Mouse (Mus musculus): ENCODE measurements around the gene Ikbke.
A peak's percentile ranks its signal among the peaks of the same experiment; 100 is the strongest.

The Ikbke gene

DNA sequence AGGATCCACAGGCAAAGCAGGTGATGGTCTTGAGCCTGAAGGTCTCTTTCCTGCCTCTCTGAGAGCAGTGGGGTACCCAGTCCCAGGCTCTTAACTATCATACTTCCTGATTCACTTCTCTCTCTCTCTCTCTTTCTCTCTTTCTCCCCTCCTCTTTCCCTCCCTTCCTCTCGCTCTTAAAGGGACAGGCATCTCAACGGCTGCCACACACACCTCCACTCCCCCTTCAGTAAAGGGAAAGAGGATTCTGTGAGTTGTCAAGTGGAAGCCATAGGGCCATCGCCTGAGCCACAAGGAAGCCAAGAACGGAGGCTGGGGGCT is at the start of gene Ikbke:
Gene Ikbke (minus strand): TSS at position 151 of the 321 bp plus-strand sequence.
- DNase-seq = peak; percentile 58

DNA sequence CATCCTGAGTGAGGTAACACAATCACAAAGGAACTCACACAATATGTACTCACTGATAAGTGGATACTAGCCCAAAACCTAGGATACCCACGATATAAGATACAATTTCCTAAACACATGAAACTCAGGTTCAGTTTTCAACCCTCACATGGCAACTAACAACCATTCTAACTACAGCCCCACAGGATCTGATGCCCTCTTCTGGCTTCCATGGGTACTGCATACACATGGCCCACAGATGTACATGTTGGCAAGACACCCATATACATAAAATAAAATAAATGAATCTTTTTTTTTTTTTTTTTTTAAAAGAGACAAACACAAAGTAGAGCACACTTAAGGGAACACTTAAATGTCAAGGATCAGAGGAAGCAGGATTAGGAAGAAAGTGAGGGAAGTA is 49.7 kb upstream of the Ikbke start:
- peak; percentile 64 for DNase-seq

DNA sequence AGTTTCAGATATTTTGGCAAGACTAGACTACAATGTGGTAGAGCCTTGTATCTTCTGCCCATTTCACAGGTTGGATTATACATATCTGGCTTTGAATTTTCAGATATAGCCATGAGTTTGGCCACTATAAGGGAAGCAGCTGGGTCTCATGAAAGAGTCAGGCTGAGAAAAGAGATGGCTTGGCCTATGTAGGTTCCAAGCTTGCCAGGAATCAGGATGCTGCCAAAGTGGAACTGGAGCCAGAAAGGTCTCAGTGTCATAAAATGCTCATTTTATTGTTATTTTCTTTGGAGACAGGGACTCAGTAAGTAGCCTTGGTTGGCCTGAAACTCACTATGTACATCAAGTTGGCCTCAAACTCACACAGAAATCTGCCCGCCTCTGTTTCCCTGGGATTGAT is 47.8 kb upstream of the Ikbke start:
- DNase-seq = no peak

DNA sequence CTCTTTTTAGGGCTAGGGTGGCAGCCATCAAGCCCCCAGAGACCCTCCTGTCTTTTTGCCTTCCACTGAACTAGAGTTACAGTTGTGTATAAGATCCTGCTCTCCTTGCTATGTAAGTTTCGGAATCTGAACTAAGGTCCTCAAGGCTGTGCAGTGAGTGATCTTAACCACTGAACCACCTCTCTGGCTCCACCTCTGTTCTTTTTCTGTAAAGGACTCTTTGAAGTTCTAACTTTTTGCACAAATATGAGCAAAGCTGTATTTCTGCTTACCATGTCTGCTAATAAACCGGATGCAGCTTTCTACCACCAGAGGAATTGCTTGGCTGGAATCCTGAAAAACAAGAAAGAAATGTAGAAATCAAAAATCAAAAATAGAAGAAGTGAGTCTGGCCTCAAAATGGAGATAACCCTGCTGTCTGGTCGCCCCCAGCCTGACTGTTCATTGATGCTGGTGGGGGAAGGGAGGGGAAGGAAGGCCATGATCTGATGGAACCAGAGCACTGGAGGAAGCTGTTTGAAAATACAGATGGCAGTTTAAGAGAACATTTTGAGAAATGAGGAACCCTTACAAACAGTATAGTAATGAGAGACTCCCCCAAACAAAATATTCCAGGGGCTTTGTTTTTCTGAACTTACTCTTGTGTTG is 45.5 kb upstream of the Ikbke start:
- peak; percentile 28 for DNase-seq

DNA sequence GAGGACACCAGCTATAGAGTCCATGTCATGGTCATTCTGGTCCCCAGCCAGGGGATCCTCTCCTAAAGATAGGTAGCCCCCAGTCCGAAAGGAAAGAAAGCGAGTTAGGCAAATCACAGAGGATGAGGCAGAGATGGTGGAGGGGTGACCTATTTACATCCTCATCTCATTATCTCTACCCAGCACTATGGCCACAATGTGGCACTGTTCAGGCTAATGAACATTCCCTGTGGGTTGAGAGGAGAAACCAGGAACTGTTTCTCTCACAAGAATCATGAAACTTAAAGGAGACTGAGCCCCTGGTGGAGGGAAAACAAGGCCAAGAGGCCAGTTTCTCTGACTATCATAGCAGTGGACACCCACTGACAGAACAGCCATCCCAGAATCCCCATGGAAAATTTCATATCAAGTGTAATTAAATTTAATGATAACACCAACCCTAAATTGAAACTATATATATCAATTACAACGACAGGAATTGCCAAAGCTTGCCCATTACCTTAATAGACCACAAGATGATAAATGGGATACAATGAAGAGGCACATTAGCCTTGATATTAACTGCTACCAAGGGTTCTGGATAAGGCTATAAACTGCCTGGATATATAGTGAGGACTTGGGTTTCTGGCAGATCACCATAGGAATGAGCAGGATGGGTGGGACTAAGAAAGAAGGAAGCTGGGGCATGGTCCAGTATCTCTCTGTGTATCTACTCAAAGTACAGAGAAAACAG is 40.4 kb upstream of the Ikbke start:
- no peak for DNase-seq

DNA sequence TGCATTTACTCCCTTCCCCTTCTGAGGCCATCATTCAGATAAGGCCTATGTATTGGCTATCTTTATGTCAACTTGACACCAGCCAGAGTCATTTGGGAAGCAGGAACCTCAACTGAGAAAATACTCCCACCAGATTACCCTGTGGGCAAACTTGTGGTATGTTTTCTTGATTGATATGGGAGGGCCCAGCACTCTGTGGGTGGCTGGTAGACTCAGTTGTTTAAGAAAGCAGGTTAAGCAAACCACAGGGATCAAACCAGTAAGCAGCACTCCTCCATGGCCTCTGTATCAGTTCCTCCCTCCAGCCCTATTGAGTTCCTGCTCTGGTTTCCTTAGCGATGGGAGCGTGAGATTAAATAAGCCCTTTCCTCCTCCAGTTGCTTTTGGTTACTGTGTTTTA is 39.0 kb upstream of the Ikbke start:
- DNase-seq = no peak

DNA sequence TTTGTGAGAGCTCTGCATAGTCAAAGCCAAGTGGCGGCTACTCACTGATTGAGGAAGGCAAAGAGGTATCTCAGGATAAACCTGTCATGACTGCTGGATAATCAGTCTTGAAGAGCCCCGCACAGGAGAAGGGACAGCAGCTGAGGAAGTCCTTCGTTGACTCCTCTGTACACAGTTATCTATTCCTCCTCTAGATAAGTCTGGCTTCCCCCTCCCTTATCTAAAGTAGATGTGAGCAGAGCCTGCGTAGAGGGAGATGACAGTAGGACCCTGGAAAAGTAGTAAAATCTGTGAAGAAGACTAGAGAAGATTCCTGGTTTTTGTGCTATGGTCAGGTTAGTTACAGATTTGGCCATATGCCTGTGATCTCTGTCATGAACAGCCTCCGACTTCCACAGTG is 38.2 kb upstream of the Ikbke start:
- DNase-seq = no peak

DNA sequence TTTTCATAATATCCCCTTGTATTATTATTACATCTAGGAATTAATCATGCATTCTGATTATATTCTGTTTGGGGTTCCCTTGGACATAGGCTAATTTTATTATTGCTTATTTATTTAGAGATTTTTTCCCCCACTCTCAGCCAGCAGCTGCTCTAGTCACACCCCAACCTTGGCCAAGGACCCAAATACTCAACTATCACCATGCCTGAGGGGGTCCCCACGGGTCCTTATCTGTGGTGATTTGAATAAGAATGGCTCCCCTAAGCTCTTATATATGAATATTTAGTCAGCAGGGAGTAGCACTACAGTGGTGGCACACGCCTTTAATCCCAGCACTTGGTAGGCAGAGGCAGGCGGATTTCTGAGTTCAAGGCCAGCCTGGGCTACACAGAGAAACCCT is 31.9 kb upstream of the Ikbke start:
- no peak for DNase-seq

DNA sequence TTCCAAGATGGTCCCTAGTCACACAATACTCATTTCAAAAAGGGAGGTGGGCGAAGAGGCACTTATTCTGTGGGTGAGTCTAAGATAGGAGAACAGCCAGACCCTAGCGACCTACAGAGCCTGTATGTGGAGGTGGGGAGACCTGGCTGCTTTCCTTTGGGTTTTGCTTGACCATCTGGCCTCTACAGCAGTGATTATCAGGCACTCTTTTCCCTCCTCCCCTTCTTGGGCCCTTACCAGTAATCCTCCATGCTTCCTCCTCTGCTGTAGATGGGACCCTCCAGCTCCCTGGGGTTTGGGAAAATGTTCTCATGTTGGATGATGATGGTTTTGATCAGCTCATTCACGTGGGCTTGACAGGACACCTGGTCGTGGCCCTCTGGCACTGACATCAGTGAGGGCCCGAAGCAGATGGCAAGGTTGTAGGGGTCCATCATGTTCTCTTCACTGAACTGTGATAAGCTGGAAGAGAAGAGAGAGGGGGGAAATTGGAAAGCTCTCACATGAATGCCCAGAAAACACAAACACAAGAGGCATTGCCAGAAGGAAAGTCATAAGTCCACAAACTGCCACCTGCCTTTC is 30.9 kb upstream of the Ikbke start:
- DNase-seq = no peak

DNA sequence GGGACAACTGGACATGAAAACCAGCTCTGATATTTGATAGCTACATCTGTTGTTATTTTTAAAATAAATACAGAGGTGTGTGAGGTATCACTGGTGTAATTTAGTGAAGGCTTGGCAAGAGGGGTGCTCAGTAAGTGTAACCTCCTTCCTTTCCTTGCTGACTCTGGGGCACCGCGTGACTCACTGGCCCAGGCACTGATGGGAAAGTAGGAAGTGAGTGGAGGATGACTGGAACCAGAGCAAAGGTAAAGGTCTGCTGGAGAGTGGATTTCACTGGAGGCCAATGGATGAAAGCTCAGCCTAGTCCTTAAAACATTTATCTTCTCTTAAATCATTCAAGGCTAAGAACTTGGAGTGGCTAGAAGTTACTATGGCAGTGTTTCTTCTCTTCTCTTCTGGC is 21.3 kb upstream of the Ikbke start:
- DNase-seq = no peak

DNA sequence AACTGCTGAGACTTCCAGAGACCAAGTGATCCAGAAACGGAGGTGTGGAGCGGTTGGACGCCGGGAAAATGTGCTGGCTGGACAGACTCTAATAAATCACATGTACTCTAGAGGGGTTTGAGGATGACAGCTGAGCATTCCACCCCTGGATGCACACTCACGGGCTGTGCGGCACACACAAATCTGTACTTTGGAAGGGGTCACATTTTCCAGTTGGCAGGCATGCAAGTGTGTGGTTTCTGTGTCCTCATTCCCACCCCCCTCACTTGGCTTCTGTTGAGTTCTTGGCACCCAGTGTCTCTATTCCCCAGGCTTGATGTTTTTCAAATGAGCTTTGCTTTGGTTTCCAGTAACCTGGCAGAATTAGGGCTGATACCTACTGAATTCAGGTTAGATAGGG is 20.4 kb upstream of the Ikbke start:
- no peak for DNase-seq

DNA sequence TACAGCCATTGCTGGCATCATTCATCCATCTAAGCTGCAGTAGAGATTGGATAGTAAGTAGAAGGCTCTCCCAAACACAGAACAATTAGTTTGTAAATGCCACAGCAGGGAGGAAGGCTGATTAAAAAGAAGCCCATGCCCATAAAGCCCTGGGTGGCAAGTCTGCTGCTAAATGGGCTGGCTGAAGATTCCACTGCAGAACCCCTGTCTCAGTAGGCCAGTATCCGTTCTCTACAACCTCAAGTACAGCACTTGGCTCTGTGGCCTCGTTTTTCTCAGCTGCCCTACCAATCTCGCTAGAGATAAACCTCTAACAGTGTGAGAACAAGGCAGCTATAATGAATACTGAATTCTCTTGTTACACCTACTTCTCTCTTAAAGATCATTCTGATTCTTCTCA is 19.8 kb upstream of the Ikbke start:
- DNase-seq = no peak

DNA sequence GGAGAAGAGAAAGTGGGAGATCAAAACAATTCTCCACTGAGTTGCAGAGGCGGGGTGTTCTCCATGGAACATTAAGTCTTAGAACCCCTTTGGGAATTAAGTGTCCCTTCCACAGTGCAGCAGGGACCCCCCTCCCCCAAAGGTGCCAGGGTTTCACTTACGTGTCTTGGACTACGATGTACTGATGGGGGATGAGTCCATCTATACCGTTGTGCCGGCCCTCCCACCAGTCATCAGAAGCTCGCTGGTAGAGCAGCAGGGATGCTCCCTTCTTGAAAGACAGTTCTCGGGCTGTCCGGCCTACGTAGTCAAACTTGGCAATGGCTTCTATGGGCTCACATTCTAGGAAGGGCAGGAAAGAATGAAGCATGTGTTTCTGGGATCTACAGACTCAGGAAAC is 18.8 kb upstream of the Ikbke start:
- DNase-seq = no peak

DNA sequence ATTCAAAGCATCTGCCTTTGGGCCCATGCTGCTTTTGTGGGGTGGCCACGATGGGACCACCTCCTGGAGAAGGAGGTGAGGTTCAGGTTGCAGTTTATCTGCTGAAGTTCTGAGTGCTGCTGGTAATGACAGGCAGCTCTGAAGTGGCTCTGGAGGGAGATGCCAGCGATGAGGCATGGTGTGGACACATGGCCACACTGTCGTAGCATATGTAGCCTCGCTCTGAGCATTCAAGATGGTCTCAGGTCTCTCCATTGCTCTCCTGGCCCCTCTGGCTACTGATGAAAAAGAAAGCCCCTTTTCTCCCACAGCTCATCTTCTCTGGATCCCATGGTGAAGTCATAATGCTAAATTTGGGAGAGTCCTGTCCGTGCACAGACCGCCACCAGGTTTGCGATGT is 17.3 kb upstream of the Ikbke start:
- DNase-seq = no peak

DNA sequence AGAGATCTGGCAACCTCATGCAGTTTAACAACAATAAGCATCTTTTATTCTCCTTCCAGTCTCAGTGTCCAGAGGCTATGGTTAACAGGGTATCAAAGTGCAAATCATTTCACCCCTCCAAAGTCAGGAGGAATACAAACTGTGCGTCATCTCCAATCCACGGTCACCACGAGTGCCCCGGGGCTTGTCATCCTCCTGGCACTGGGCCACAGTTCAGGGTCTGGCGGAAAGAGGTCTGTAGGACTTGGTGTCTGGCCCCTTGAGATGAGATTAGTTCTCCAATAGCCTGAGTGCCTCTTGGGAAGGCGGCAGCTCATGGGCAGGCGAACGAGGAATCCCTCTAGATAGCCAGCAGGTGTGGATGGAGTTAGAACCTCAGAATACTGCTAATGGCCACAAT is 15.8 kb upstream of the Ikbke start:
- DNase-seq = no peak

DNA sequence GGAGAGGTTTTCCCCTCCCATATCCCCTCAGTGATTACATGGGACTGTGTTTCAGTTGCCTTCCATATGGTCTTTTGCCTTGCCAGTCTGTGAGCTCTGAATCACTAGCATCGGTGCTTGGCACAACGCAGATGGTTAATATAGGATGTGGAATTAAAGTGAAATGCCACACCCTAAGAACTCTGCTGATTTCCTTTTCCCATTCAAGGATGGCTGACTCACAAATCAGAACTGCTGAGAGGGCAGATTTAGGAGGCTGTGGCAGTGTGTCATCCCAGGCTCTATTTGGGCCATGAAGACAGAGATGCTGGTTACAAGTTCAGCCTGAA is 14.5 kb upstream of the Ikbke start:
- no peak for DNase-seq

DNA sequence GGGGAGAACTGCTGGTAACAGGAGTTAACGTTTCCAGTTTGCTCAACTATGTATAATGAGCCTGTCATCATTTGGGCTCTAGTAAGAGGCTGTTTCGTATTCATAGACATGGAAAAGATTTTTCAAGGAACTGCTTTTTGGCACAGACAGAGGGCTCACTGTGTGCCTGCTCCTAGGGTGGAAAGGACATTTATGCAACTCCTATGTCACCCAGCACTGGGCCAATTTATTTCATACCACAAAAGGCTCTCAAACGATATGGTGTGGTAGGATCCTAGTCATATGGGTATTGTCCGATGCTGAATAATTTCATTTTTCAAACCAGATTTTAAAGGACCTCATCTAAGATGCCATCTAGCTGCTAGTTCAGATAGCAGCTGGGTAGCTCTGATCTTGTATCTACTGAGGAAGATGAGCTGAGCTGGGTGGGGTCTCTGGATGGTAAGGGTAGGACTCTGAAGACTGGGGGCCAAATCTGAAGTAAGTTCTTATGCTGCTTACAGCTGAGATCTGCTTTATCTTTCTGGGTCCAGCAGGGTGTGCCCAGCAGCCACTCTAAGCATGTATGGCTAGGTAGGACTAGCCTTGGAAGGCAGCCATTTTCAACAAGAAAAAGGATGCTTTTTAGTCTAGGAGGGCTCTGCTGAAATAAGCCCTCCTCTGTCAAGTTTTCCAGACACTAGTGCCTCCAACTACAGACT is 14.0 kb upstream of the Ikbke start:
- no peak for DNase-seq

DNA sequence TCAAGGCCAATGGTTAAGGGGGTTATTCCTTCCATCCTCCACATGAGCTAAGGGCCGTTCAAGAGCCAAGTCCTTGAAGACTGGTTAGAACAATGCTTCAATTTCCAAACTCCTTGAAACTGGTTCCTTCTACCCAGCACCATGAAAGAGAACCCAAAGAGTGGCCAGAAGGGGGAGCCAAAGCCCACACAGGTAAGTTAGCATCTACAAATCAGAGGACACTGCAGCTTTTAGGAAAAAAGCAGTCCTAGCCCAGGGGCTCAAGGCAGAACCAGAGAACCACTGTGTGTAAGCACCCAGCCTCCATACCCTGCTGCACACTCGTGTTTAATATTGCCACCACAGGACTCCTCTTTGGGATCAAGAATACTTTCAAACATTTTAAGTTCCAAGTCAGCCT is 11.2 kb upstream of the Ikbke start:
- DNase-seq = peak; percentile 78

DNA sequence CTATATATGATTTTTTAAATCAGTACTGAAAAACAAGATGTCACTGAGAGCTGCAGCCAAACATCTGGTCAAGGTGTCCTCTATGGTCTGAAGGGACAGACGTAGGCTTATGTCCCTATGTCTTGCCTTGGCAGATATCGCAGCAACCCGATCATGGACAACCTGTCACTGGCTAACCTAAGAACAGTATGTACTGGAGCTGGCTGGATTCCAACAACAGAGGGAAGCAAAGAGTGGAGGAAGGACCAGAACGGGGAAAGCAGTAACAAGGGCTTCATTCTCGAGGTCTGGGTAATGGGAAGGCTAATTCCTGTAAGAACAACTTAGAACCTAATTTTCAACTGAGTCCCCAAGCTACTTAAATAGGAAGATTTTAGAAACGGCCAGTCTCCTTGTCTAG is 9.5 kb upstream of the Ikbke start:
- DNase-seq = no peak

DNA sequence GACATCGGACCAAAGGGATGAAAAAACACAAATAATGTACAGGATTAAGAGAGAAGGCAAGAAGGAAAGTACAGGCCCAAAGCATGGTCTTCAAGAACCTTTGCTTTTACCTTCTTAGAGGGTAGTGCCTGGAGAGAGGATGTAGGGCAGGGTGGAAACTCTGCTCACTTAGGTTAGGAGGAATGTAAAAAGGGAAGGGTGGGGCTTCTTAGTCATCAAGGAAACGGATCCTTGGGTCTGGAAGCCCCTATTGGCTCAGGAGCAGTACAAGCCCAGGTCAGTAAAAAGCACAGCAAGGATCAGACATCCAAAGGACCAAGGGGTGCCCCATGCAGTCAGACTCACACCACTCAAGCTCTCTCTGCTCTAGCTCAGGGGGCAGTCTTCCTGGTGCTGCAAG is 7.9 kb upstream of the Ikbke start:
- no peak for DNase-seq

DNA sequence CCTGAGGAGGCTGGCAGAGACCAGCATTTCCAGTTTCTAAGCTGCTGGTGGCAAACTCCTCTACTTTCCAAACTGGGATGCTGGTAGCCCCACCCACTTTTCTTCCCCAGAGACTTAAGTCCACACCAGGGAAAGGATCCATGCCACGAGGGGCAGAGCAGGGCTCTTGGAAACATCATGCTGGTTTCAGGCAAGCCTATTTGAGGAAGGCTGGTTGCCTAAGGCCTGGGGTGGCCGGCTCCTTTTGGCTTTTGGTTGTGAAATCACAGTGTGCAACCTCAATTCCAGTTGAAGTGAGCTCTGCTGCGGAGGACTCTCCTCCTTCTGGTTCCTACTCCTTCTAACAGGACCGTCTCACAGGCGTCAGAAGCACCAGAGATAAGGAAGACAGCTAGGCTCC is 7.4 kb upstream of the Ikbke start:
- DNase-seq = no peak

DNA sequence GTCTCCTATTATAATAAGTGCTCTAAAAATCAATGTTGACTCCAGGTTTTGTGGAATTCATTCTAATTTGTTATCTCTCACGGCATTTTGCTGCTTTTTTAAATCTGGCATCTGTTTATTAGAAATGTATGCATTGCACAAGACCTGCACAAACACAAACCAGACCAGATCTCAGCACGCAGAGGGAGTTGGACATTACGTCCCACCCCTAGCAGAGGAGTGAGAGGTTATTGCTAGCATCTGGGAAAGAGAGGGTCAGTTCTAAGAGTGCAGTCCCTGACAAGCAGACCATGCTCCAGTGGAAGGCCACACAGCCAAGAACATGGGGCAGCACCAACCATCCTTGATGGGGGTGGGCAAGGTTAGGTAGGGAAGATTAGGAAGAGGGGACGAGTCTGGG is 5.2 kb upstream of the Ikbke start:
- no peak for DNase-seq

DNA sequence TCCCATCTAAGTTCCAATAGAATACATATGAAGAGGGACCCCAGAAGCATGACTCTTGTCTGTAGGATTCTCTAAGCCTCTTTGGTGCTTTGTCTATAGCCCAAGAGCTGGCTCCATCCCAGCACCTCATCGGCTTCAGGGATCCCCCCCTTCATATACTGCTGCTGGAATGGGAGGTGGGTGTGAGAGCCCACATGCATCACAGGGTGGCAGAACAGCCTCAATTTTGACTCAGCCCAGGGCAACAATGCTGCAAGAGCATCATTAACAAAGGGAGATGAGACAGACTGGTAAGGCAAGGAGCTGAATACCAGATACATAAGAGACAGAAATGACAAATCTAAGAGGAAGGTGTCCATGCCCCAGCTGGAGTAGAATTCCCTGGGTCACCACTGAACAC is 4.8 kb upstream of the Ikbke start:
- no peak for DNase-seq

DNA sequence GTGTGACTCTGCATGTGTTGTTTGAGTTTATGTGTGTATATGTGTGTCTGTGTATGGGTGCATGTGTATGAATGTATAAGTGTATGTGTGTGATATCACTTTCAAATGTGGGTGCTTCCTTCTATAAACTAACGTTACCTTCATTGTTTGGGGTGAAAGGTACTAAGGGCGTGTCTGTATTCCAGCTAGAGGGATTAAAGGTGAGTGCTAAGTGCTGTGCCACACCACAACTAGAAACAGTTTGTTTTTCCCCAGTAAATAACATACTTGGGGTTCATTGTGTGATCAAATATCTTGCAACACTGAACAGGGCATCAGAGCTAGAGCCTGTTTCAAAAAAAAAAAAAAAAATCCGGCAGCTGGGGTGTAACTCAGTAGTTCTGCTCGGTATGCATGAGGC is 2.3 kb upstream of the Ikbke start:
- no peak for DNase-seq

Data from thymus, postnatal 25 days (tissue).